Mouse (Mus musculus) retina, postnatal 7 days (tissue): ENCODE results near the gene Atg16l1.

Experiments used
- DNase-seq: peaks from one replicate; pipeline ENCODE4 v3.0.0-alpha.2; 2012; ENCODE audit warnings: low read depth, low spot score

Gene Atg16l1

DNA sequence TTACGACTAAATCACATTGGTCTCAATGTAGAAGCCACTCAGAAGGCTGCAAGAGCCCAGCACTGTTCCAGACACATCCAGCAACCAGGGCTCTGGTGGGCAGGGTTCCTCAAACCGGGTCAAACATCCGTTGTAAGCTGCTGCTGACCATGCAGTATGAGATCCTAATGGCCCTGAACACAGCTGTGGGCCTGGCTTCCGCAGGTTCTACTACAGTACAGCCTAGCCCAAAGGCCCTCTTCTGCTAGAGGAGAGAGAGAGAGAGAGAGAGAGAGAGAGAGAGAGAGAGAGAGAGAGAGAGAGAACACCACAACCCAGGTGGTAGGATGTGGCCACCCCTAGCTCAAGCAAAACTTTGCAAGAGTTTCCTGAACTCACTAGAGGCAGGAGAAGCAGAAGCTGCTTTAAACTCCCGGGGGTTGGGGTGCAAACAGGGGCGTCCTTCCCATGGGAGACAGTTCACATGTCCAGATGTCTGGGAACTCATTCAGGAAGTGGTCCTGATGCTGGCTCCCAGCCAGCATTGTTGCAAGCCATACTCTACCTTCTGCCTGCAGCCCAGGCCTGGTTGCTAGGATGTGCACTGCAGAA is 74.0 kb downstream of the Atg16l1 start:
- DNase-seq, result no peak

DNA sequence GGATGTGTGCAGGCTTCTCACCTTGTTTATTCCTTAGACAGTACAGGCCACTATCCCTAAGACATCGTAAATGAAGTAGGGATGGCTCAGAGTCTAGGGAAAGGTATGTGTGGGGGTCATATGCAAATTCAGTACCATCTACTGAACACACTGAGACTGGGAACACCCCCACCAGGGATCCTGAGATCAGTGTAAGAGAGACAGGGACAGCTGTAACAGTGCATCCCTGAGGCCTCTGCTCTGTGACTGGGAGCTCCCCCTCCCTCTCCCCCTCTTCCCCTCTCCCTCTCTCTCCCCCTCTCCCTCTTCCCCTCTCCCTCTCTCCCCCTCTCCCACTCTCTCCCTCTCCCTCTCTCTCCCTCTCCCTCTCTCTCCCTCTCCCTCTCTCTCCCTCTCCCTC is 80.8 kb downstream of the Atg16l1 start:
- DNase-seq, result no peak

DNA sequence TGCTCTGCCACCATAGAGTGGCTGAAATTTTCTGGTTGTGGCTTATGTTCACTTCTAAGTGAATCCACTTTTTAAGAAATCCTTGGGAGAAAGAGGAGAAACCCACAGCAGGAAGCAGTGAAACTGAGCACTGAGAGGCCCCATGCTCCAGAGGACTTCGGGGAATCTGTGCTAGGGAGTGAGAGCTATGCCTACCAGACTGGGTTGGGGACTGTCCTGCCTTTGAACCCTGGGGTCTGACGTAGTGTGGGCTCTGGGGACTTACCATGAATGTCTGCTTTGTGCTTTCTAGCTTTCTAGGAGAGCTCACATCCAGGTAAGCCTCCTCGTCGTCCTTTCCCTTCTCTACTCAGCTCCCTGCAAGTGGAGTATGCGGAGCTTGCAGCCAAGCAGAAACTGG is 81.3 kb downstream of the Atg16l1 start:
- DNase-seq, result no peak

DNA sequence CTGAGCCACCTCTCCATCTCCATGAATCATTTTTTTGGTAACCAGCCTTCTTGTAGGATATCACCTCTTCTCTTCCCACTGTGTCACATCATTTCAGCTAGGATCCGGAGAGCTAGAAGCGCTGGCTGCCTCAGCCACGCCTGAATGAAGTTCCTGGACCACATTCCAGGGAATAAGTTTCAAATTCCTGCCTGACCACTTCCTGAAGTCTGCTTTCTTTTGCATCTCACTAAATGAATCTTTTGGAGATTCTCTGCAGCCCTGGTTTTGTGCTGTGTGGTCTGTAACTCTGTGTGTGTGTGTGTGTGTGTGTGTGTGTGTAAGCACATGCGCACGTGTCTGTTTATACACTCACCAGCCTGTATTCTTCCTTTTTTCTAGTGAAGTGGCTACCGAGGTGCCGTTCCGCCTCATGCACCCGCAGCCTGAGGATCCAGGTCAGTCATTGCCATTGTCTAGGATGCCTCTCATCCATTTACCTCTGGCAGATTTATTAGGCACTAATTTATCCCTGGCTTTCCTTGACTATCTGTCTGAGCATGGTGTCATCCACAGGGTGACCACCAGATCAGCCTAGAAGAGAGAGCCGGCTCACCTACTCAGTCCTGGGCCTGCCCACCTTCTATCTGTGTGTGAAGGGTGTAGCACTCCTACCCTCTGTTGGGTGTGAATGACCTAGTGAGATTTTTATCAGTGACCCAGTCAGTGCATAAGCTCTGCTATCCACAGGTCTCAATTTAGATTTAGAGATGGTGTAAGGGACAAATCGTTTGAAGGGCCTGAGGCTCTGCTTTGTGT is 84.9 kb downstream of the Atg16l1 start:
- no peak for DNase-seq
